Mouse (Mus musculus) cerebellum, adult 2 months (tissue): ENCODE measurements around the gene Abhd15.

ENCODE experiments used
- CTCF ChIP-seq: fragments of 200-500 bp; IDR thresholded peaks from 2 replicates; pipeline ENCODE4 v1.5.1; 2011; ENCODE audit warnings: low read depth, mild to moderate bottlenecking, control low read depth, low read length, moderate library complexity, borderline replicate concordance; ENCODE audit not compliant: insufficient read depth
- POLR2A ChIP-seq: fragments of 200-500 bp; IDR thresholded peaks from 2 replicates; pipeline ENCODE4 v1.6.1; 2011; ENCODE audit warnings: low read length, control low read depth, borderline replicate concordance; ENCODE audit not compliant: insufficient read depth

- TF ChIP-seq POLR2A (no peak), CTCF (0 out of 2 replicates have a peak, but pooled peaks have one; percentile 6)
Measured at GRCm38 (mm10) chr11:77525804-77526486, 11.0 kb downstream of the Abhd15 start.
